Mouse (Mus musculus) adrenal gland, postnatal 14 days (tissue): ENCODE data around the gene Bex4. TPM values are rescaled to one million over a fixed set of nuclear protein-coding genes. Genes with fewer than 3 reads are reported as not detected.

Experiments used
- DNase-seq: peaks from one replicate; pipeline ENCODE4 v3.0.0; 2021; ENCODE audit warnings: mixed read lengths
- microRNA-seq, 2 experiments: library from miRNA; unstranded; fragments of <30 nt; microRNA quantifications; one replicate each; pipeline ENCODE4 v1.2.0; 2021
- total RNA-seq: library from RNA; stranded (reverse); gene quantifications from 2 replicates; pipeline ENCODE4 v1.2.3, GENCODE M21; 2021

Bex4 gene
- total RNA-seq, 1 experiment from 2014 or later, result 14.8 TPM

GRCm38 (mm10) chrX:136180897-136181553, 42.2 kb downstream of the Bex4 start:
- no peak for DNase-seq

DNA sequence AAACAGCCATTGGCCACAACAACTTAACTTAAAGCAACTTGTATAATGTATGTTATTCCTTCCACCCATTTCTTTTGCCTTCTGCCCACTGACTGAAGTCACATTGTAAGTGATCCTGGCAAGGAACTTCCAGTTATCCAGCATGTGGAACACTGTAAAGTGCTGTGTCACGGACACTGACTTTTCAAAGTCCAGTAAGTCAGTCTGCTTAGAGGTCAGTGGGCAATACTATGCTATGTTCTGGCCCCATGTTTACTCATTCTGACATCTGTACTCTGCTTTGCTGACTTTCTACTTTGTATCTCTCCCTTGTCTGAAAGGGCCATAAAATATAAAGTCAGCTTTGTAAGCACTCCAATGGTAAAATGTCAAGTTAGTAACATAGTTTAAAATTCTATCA, 44.3 kb downstream of the Bex4 start:
- DNase-seq, result no peak

Small RNAs within 50 kb of the gene (microRNA-seq; reads per million reads assigned to microRNA genes)
- 0 reads per million in 2 experiments for gene Mir6383

Other genes with a start within 250 kb of the Bex4 start
- gene Arxes2, start 145.2 kb upstream of the Bex4 start, total RNA-seq, result 52.8 and 58.7 TPM in 2 replicates
- 20.4 and 23.2 TPM in 2 replicates for gene Arxes1, start 105.6 kb upstream of the Bex4 start, total RNA-seq
- 28.4 and 33.0 TPM in 2 replicates for gene Bex2, start 70.8 kb upstream of the Bex4 start, total RNA-seq
- not detected in 2 replicates for gene Nxf3, start 53.7 kb upstream of the Bex4 start, total RNA-seq
- gene Tceal8, start 33.3 kb downstream of the Bex4 start, total RNA-seq, result 53.7 and 57.7 TPM in 2 replicates
- gene Tceal5, start 64.9 kb downstream of the Bex4 start, total RNA-seq, result 1.1 and 1.7 TPM in 2 replicates
- gene Tceal7, start 75.8 kb downstream of the Bex4 start, total RNA-seq, result not detected in 2 replicates
- 9.5 and 11.8 TPM in 2 replicates for gene Bex1, start 76.5 kb downstream of the Bex4 start, total RNA-seq
- 308 and 347 TPM in 2 replicates for gene Tceal9, start 106.1 kb downstream of the Bex4 start, total RNA-seq
- gene Bex3, start 131.3 kb downstream of the Bex4 start, total RNA-seq, result 190 and 238 TPM in 2 replicates